Mouse (Mus musculus) splenic B cell, adult 2 months (primary cell): Measurements from ENCODE around the gene Srsy.
"Not testable (repeated sequence)": the region's sequence is repeated elsewhere in the genome, so short reads cannot be mapped to it uniquely, and the experiment has no call there.

Experiments used
- DNase-seq: peaks from one replicate; pipeline ENCODE4 v3.0.0-alpha.2; 2011; ENCODE audit warnings: low read depth, low spot score
- H3K27me3 ChIP-seq: 2 replicates; pipeline ENCODE4 v1.6.1; 2012; ENCODE audit warnings: mild to moderate bottlenecking, low read length, moderate library complexity, mixed read lengths; ENCODE audit not compliant: control insufficient read depth, poor library complexity, insufficient read depth, severe bottlenecking
- H3K36me3 ChIP-seq: 2 replicates; pipeline ENCODE4 v1.6.1; 2012; ENCODE audit warnings: mild to moderate bottlenecking, low read length, moderate library complexity, mixed read lengths; ENCODE audit not compliant: control insufficient read depth, poor library complexity, insufficient read depth, severe bottlenecking

Srsy gene

DNA sequence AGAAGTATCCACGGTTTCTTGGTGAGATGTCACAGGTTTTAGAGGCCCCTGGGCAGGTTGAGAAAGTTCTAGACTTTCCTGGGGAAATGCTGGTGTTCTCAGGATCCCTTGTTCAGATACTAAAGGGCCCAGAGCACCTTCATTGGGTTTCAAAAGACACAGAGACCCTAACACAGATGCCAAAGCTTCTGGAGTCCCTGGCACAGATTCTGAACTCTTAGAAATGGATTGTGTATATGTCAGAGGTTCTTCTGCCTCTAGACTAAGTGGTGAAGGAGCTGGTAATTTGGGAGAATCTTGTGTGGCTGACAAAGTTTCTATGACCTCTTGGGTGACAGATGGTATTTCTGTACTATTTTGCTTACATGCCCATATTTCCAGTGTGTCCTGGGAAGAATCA is at the start of gene Srsy:
Gene Srsy (minus strand): TSS at position 101 of the 400 bp plus-strand sequence.
- H3K27me3 ChIP-seq, DNase-seq, H3K36me3 ChIP-seq: not testable (repeated sequence)
